Mouse (Mus musculus) kidney, embryonic 14.5 days (tissue): Measurements from ENCODE around the gene Epdr1. TPM values are rescaled to one million over a fixed set of nuclear protein-coding genes. Genes with fewer than 3 reads are reported as not detected.

Source experiments
- ATAC-seq: fragments of 200-750 bp; cut with Nextera tagmentation; 2 replicates; pipeline ENCODE4 v1.8.0; 2017; ENCODE audit warnings: moderate number of reproducible peaks, mild to moderate bottlenecking, moderate TSS enrichment, moderate library complexity; ENCODE audit not compliant: low FRiP score, low TSS enrichment
- H3K27ac ChIP-seq: fragments of 300-500 bp; sonication (generic); 2 replicates; pipeline ENCODE4 v1.5.1; 2014; ENCODE audit warnings: low read depth, mild to moderate bottlenecking, low read length, moderate library complexity, mixed read lengths
- H3K27me3 ChIP-seq: fragments of 300-500 bp; sonication (generic); 2 replicates; pipeline ENCODE4 v1.6.1; 2014; ENCODE audit warnings: mild to moderate bottlenecking, low read length; ENCODE audit not compliant: control insufficient read depth, insufficient read depth
- H3K36me3 ChIP-seq: fragments of 300-500 bp; sonication (generic); 2 replicates; pipeline ENCODE4 v1.6.1; 2014; ENCODE audit warnings: low read length, mixed read lengths; ENCODE audit not compliant: control insufficient read depth, insufficient read depth
- H3K4me1 ChIP-seq: fragments of 300-500 bp; sonication (generic); 2 replicates; pipeline ENCODE4 v1.6.1; 2014; ENCODE audit warnings: low read length, mixed read lengths; ENCODE audit not compliant: control insufficient read depth, insufficient read depth
- H3K4me2 ChIP-seq: fragments of 300-500 bp; sonication (generic); replicated peaks from 2 replicates; pipeline ENCODE4 v1.6.1; 2014; ENCODE audit warnings: low read depth, mild to moderate bottlenecking, low read length
- H3K4me3 ChIP-seq: fragments of 300-500 bp; sonication (generic); 2 replicates; pipeline ENCODE4 v1.5.1; 2014; ENCODE audit warnings: mild to moderate bottlenecking, low read length
- H3K9ac ChIP-seq: fragments of 300-500 bp; sonication (generic); 2 replicates; pipeline ENCODE4 v1.6.1; 2014; ENCODE audit warnings: low read depth, mild to moderate bottlenecking, low read length, moderate library complexity
- H3K9me3 ChIP-seq: fragments of 300-500 bp; sonication (generic); 2 replicates; pipeline ENCODE4 v1.6.1; 2016; ENCODE audit warnings: low read length; ENCODE audit not compliant: control insufficient read depth
- WGBS: fragments of 180-500 bp; shearing (Covaris S2); extraction: QIAGEN DNeasy Blood & Tissue Kit; methylation state at CpG from one replicate; pipeline ENCODE4 v1.1.7; 2014; 5-methylcytosine and 5-hydroxymethylcytosine counted together
- polyA plus RNA-seq: library from polyadenylated mRNA; unstranded; fragments of >200 nt; fragmentation: Nextera tagmentation; extraction: Ambion mirVana; gene quantifications from 2 replicates; pipeline ENCODE4 v1.2.1, GENCODE M21; 2014

The Epdr1 gene
- polyA plus RNA-seq, 1 experiment from 2014 or later: 20.9 TPM

GRCm38 (mm10) chr13:19630768-19631709, 11.3 kb upstream of the Epdr1 start:
- Histone ChIP-seq H3K36me3 (no peaks in the 10 kb centered on the region), H3K4me2 (no peak overlapping the region), H3K9me3 (no peaks in the 10 kb centered on the region), H3K27me3 (no peaks in the 10 kb centered on the region), H3K9ac (no peak overlapping the region), H3K4me3 (no peak overlapping the region), H3K27ac (no peak overlapping the region), H3K4me1 (no peaks in the 10 kb centered on the region)
- ATAC-seq: no peak
- 89% methylated on average over 5 of the region's 5 CpGs for WGBS

- 52% methylated on average over 1 of the region's 1 CpGs for WGBS
- Histone ChIP-seq H3K4me3 (no peak overlapping the region), H3K4me1 (0 out of 2 replicates have a peak, but pooled peaks cover 6% of the 10 kb centered on the region), H3K9me3 (no peaks in the 10 kb centered on the region), H3K4me2 (no peak overlapping the region), H3K9ac (no peak overlapping the region), H3K27me3 (peaks cover 14% of the 10 kb centered on the region), H3K27ac (no peak overlapping the region), H3K36me3 (no peaks in the 10 kb centered on the region)
- ATAC-seq: no peak
Observed at GRCm38 (mm10) chr13:19626473-19626872, 6.7 kb upstream of the Epdr1 start.

GRCm38 (mm10) chr13:19624632-19625320, 5.0 kb upstream of the Epdr1 start:
- Histone ChIP-seq H3K9me3 (no peaks in the 10 kb centered on the region), H3K4me3 (no peak overlapping the region), H3K4me2 (no peak overlapping the region), H3K9ac (no peak overlapping the region), H3K27me3 (peaks cover 14% of the 10 kb centered on the region), H3K4me1 (0 out of 2 replicates have a peak, but pooled peaks cover 6% of the 10 kb centered on the region), H3K27ac (no peak overlapping the region), H3K36me3 (no peaks in the 10 kb centered on the region)
- no peak for ATAC-seq
- 78% methylated on average over 11 of the region's 11 CpGs for WGBS

- ATAC-seq: peak; percentile 32; the same call in 1 of the 2 replicates
- H3K9ac ChIP-seq: peak overlapping the region; percentile 47; the same call in 1 of the 2 replicates
- 0 out of 2 replicates have a peak, but pooled peaks cover 6% of the 10 kb centered on the region for H3K4me1 ChIP-seq
- peak overlapping the region; percentile 46 for H3K4me3 ChIP-seq
- H3K9me3 ChIP-seq: no peaks in the 10 kb centered on the region
- no peaks in the 10 kb centered on the region for H3K36me3 ChIP-seq
- peaks cover 14% of the 10 kb centered on the region for H3K27me3 ChIP-seq
- H3K27ac ChIP-seq: 0 out of 2 replicates have a peak overlapping the region, but pooled peaks have one; percentile 6
- WGBS: 23% methylated on average over 30 of the region's 30 CpGs
- peak overlapping the region; percentile 87 for H3K4me2 ChIP-seq
Observed at GRCm38 (mm10) chr13:19623228-19623905, 3.6 kb upstream of the Epdr1 start.

- Histone ChIP-seq H3K27ac (0 out of 2 replicates have a peak within 1 kb of the TSS, but pooled peaks have one; percentile 6), H3K9ac (peak within 1 kb of the TSS; percentile 47; the same call in 1 of the 2 replicates), H3K36me3 (no peaks in the 10 kb centered on the region), H3K4me2 (peak within 1 kb of the TSS; percentile 87), H3K27me3 (peaks cover 14% of the 10 kb centered on the region), H3K4me1 (0 out of 2 replicates have a peak, but pooled peaks cover 6% of the 10 kb centered on the region), H3K4me3 (peak within 1 kb of the TSS; percentile 46), H3K9me3 (no peaks in the 10 kb centered on the region)
- peak; percentile 69; the same call in 1 of the 2 replicates for ATAC-seq
- WGBS: 3% methylated on average over 25 of the region's 25 CpGs
Observed at GRCm38 (mm10) chr13:19622573-19623227, 3.0 kb upstream of the Epdr1 start, which contains the start of gene Sfrp4. Gene Sfrp4, plus strand, starts transcription at chr13:19623104.

- H3K4me2 ChIP-seq: peak overlapping the region; percentile 92
- no peaks in the 10 kb centered on the region for H3K36me3 ChIP-seq
- H3K9ac ChIP-seq: peak overlapping the region; percentile 80
- H3K4me1 ChIP-seq: 0 out of 2 replicates have a peak, but pooled peaks cover 6% of the 10 kb centered on the region
- H3K27ac ChIP-seq: no peak overlapping the region
- H3K9me3 ChIP-seq: no peaks in the 10 kb centered on the region
- peaks cover 7% of the 10 kb centered on the region for H3K27me3 ChIP-seq
- 3% methylated on average over 5 of the region's 5 CpGs for WGBS
- H3K4me3 ChIP-seq: peak overlapping the region; percentile 73
- peak; percentile 64 for ATAC-seq
Observed at GRCm38 (mm10) chr13:19618841-19619215, 899 bp downstream of the Epdr1 start.

- Histone ChIP-seq H3K4me2 (no peak overlapping the region), H3K27ac (no peak overlapping the region), H3K9me3 (no peaks in the 10 kb centered on the region), H3K4me1 (0 out of 2 replicates have a peak, but pooled peaks cover under 1% of the 10 kb centered on the region), H3K36me3 (no peaks in the 10 kb centered on the region), H3K4me3 (no peak overlapping the region), H3K9ac (no peak overlapping the region), H3K27me3 (no peaks in the 10 kb centered on the region)
- WGBS: 94% methylated on average over 4 of the region's 4 CpGs
- no peak for ATAC-seq
Observed at GRCm38 (mm10) chr13:19618081-19618480, 1.6 kb downstream of the Epdr1 start.

- Histone ChIP-seq H3K4me3 (no peak overlapping the region), H3K9me3 (no peaks in the 10 kb centered on the region), H3K9ac (no peak overlapping the region), H3K27ac (no peak overlapping the region), H3K4me1 (no peaks in the 10 kb centered on the region), H3K27me3 (no peaks in the 10 kb centered on the region), H3K36me3 (no peaks in the 10 kb centered on the region), H3K4me2 (no peak overlapping the region)
- no peak for ATAC-seq
- 85% methylated on average over 1 of the region's 1 CpGs for WGBS
Observed at GRCm38 (mm10) chr13:19614311-19614710, 5.4 kb downstream of the Epdr1 start.
